Mouse (Mus musculus) kidney, adult 2 months (tissue): Measurements from ENCODE around the gene Magi1.

Source experiments
- CTCF ChIP-seq: fragments of 200-500 bp; conservative IDR thresholded peaks from 2 replicates; pipeline ENCODE4 v1.5.1; 2011; ENCODE audit warnings: low read depth, mild to moderate bottlenecking, control low read depth, low read length, moderate library complexity, mixed read lengths; ENCODE audit not compliant: insufficient read depth, insufficient read length
- POLR2A ChIP-seq: fragments of 200-500 bp; IDR thresholded peaks from one replicate; pipeline ENCODE4 v1.6.1; 2011; ENCODE audit warnings: low read depth, low read length, control low read depth

GRCm38 (mm10) chr6:93770283-93771025 lies 513.3 kb downstream of the Magi1 start:
- TF ChIP-seq POLR2A = no peak
- no peak for TF ChIP-seq CTCF
